Mouse (Mus musculus): ENCODE measurements around the gene Wrnip1. TPM values are rescaled to one million over a fixed set of nuclear protein-coding genes. Genes with fewer than 3 reads are reported as not detected.

Wrnip1 gene
- polyA plus RNA-seq (2016; fragmentation: Nextera tagmentation; extraction: Ambion mirVana), result 14.0 and 15.6 TPM in 2 replicates

DNA sequence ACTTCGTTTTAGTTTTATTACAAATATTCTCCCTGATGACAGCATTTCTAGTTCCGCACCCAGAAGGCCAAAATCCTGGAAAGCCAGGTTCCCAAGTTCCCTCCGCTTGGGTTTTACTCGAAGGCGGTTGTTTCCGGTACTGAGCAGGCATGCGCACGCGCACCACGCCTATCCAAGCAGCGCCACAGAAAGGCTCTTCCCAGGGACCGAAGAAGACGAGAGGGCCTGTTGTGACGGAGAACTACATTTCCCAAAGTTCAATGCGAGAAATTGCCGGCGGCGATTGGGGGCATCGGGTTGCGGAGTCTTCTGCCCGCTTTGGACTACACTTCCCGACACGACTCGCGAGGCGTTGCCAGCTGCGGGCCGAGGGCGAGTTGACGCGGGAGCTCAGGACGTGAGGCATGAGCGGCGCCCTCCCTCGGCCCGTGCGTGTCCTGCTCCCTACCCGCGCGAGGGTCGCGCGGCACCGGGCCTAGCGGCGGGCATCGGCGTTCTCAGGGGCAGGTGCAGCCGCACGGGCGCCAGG is at the start of gene Wrnip1:
Gene Wrnip1 (plus strand): TSS at position 346 of the 529 bp plus-strand sequence.
- Histone ChIP-seq H3K27me3 (replicated peaks; ENCODE audit: low read depth, poor library complexity, severe bottlenecking) (no peaks in the 10 kb centered on the region), H3K36me3 (replicated peaks) (peaks cover 13% of the 10 kb centered on the region), H3K4me1 (peaks cover 31% of the 10 kb centered on the region), H3K27ac (replicated peaks) (peak within 1 kb of the TSS; percentile 87), H3K9me3 (no peaks in the 10 kb centered on the region), H3K4me3 (peak within 1 kb of the TSS; percentile 85)
- DNase-seq (ENCODE audit: low spot score), result peak; percentile 98
- WGBS, result under 1% methylated on average over 51 of the region's 51 CpGs

DNA sequence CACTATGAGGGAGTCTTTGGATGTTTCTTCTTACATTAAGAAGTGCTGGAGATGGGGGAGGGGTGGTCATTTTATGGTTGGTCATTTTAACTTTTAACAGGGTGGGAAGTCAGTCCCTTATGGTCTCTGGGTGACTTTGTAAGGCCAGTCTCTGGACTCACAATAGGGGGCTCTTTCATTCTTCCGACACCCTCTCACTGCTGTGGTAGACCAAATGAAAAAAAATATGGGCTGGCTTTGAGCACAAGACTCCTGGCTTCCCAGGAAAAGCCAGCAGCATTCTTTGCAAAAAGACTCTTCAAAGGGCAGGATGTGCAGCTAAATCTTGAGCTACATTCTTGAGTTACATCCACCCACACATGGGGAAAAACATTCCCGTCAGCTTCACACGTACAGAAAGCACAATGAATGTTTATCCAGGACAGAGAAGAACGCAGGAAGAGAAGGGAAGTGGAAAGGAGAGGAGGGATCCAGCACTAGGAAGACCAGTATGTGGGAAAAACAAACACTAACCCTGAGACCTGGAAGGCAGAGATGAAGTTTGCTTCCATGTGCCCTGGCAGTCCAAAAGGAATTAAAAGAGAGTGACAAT is 49.7 kb upstream of the Wrnip1 start:
- H3K4me3 ChIP-seq, result no peak overlapping the region
- H3K4me1 ChIP-seq, result peaks cover 6% of the 10 kb centered on the region; the same call in 1 of the 2 replicates
- H3K27ac ChIP-seq (replicated peaks), result no peak overlapping the region
- no peaks in the 10 kb centered on the region for H3K36me3 ChIP-seq (replicated peaks)
- H3K27me3 ChIP-seq (replicated peaks; ENCODE audit: low read depth, poor library complexity, severe bottlenecking), result no peaks in the 10 kb centered on the region
- no peaks in the 10 kb centered on the region for H3K9me3 ChIP-seq
- 34% methylated on average over 4 of the region's 4 CpGs for WGBS
- DNase-seq (ENCODE audit: low spot score), result no peak

DNA sequence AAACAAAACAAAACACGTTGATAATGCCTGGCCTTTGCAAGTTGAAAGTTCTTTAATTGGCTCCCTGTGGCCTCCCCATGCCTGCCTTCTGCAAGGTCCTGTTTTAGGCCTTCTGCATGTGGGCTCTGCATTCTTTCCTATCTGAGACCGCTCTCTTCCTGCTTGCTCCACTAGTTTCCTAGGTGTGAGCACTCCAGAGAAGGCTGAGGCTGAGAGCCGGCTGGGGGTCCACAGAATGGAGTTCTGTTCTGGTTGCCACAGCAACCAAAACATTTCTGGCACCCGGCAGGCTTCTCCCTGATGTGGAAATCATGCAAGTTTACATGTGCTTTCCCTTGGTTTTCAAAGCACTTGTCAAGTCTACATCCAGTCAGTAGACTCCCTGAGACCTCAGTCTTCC is 42.8 kb upstream of the Wrnip1 start:
- H3K27me3 ChIP-seq (replicated peaks; ENCODE audit: low read depth, poor library complexity, severe bottlenecking), result no peaks in the 10 kb centered on the region
- no peak overlapping the region for H3K4me3 ChIP-seq
- H3K4me1 ChIP-seq, result no peaks in the 10 kb centered on the region
- H3K9me3 ChIP-seq, result no peaks in the 10 kb centered on the region
- DNase-seq (ENCODE audit: low spot score), result no peak
- no peaks in the 10 kb centered on the region for H3K36me3 ChIP-seq (replicated peaks)
- no peak overlapping the region for H3K27ac ChIP-seq (replicated peaks)
- 23% methylated on average over 4 of the region's 4 CpGs for WGBS

DNA sequence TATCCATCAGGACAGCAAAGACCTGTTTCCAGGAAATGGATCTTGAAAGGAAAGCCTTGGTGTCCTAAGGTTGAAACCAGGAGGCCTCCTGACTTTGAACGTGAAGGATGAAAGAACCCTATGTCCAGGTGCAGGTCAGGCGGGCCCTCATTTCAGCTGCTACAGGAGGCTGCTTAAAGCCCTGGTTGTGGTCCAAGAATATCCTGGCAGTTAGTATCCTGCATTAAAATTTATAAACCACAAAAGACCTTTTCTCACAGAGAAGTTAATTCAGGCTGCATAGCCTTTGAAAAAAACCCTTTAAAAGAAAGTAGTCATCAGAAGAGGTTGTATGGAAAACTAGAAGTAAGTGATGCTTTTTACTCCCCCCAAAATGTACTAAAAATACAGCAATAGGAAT is 41.0 kb upstream of the Wrnip1 start:
- no peak overlapping the region for H3K4me3 ChIP-seq
- 88% methylated on average over 2 of the region's 2 CpGs for WGBS

DNA sequence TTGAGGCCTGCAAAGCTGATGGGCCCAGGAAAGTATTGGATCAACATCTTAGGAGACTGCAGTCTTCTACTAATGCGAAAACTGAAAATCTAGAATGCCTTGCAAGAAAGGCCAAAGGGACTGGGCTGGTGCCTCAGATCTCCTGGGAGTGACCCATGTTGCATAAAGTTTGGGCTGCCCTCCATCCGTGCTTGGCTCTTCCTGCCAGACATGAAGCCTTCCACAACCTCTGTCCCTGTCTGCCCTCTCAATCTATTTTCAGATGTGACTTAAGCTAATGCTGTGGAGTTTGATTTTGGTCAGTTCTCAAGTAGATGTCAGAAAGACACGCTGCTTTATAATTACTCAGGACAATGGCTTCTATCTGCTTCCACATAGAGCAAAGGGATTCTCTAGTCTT is 38.7 kb upstream of the Wrnip1 start:
- H3K9me3 ChIP-seq, result no peaks in the 10 kb centered on the region

More for the DNA sequence above, 41.0 kb upstream of the Wrnip1 start:
- DNase-seq (ENCODE audit: low spot score), result no peak
- H3K4me1 ChIP-seq, result no peaks in the 10 kb centered on the region
- H3K27ac ChIP-seq (replicated peaks), result no peak overlapping the region
- no peaks in the 10 kb centered on the region for H3K9me3 ChIP-seq
- no peaks in the 10 kb centered on the region for H3K36me3 ChIP-seq (replicated peaks)
- H3K27me3 ChIP-seq (replicated peaks; ENCODE audit: low read depth, poor library complexity, severe bottlenecking), result no peaks in the 10 kb centered on the region

DNA sequence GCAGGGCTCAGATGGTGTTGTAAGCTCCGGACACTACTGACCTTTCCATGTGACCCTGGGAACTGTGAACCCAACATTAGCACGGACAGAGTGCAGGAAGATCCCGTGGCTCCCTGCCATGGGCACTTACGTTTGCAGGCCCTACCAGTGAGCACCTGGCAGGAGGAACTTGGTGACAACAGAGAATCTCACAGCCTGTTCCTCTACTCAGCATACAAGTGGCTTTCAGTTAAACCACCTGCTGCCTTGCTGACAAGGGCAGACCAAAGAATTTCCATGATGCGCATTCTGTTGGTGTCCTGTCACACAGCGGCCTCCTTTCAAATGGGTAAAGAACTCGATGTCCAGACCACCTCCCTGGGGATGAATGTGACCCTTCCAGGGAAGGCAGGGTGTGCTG is 37.4 kb upstream of the Wrnip1 start:
- Histone ChIP-seq H3K9me3 (no peaks in the 10 kb centered on the region), H3K27ac (replicated peaks) (no peak overlapping the region), H3K36me3 (replicated peaks) (no peaks in the 10 kb centered on the region), H3K27me3 (replicated peaks; ENCODE audit: low read depth, poor library complexity, severe bottlenecking) (no peaks in the 10 kb centered on the region), H3K4me1 (no peaks in the 10 kb centered on the region), H3K4me3 (no peak overlapping the region)
- DNase-seq (ENCODE audit: low spot score), result no peak
- 32% methylated on average over 7 of the region's 7 CpGs for WGBS

More for the DNA sequence above, 38.7 kb upstream of the Wrnip1 start:
- 79% methylated on average over 3 of the region's 3 CpGs for WGBS
- H3K27me3 ChIP-seq (replicated peaks; ENCODE audit: low read depth, poor library complexity, severe bottlenecking), result no peaks in the 10 kb centered on the region
- no peaks in the 10 kb centered on the region for H3K36me3 ChIP-seq (replicated peaks)
- no peak overlapping the region for H3K27ac ChIP-seq (replicated peaks)
- no peaks in the 10 kb centered on the region for H3K4me1 ChIP-seq
- DNase-seq (ENCODE audit: low spot score), result no peak
- H3K4me3 ChIP-seq, result no peak overlapping the region

DNA sequence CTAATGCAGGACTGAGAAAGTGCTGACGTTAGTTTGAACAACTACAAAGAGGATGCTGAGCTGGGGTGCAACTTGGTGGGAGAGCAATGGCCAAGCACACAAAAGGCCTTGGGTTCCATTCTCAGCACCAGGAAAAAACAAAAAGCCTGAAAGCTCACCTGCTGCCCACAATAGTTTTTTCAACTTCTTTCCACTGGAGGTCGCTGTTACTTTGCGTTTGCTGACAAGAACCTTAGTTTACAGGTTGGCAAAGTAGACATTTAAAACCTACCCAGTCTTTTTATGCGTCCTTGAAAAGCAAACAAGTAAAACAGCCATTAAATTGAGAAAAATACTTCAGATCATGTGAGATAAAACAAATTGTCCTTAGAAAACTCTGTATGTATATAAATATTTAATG is 33.7 kb upstream of the Wrnip1 start:
- no peak overlapping the region for H3K27ac ChIP-seq (replicated peaks)
- WGBS, result 11% methylated on average over 4 of the region's 4 CpGs
- no peaks in the 10 kb centered on the region for H3K27me3 ChIP-seq (replicated peaks; ENCODE audit: low read depth, poor library complexity, severe bottlenecking)
- no peaks in the 10 kb centered on the region for H3K9me3 ChIP-seq
- H3K36me3 ChIP-seq (replicated peaks), result no peaks in the 10 kb centered on the region
- peak; percentile 20 for DNase-seq (ENCODE audit: low spot score)
- H3K4me3 ChIP-seq, result no peak overlapping the region
- H3K4me1 ChIP-seq, result no peaks in the 10 kb centered on the region

DNA sequence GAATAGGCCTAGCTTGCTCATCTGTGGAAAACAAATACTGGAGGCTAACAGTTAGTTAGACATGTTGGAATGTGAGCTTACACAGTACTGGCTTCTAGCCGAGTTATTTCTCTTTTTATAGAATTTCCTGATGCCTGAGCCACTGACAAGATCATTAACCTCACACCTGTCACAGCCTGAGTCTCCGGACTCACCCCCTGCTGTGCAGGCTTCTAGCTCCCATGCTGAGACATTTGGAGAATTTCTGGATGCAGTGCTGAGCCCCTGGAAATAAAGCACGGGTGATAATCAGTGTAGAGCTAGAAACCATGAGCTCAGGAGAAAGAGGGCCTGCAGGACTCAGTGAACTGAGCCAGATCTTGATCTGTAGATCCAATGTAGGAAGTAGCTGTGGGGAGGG is 31.9 kb upstream of the Wrnip1 start:
- Histone ChIP-seq H3K4me1 (no peaks in the 10 kb centered on the region), H3K4me3 (no peak overlapping the region), H3K36me3 (replicated peaks) (no peaks in the 10 kb centered on the region), H3K27ac (replicated peaks) (no peak overlapping the region), H3K9me3 (no peaks in the 10 kb centered on the region), H3K27me3 (replicated peaks; ENCODE audit: low read depth, poor library complexity, severe bottlenecking) (no peaks in the 10 kb centered on the region)
- 30% methylated on average over 3 of the region's 3 CpGs for WGBS
- DNase-seq (ENCODE audit: low spot score), result no peak

DNA sequence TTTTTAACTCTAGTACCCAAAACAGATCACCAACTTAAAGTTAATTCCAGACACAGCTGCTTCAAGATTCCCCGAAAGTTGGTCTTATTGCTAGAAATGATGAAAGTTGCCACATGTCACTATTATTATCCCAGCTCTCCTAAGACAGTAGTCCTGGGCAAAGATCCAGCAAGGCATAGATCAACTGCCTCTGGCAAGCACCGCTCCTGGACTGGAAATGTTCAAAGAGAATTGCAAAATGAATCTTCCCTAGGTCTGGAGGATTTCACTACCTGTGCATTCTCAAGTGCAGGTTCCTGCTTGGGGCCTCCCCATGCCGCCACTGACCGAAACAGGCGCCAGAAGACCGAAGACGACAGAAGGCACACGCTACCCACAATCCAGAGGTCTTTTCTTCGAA is 25.9 kb upstream of the Wrnip1 start:
- H3K27ac ChIP-seq (replicated peaks), result no peak overlapping the region
- H3K27me3 ChIP-seq (replicated peaks; ENCODE audit: low read depth, poor library complexity, severe bottlenecking), result no peaks in the 10 kb centered on the region
- H3K4me1 ChIP-seq, result no peaks in the 10 kb centered on the region
- WGBS, result 94% methylated on average over 9 of the region's 9 CpGs
- H3K4me3 ChIP-seq, result no peak overlapping the region
- no peak for DNase-seq (ENCODE audit: low spot score)
- no peaks in the 10 kb centered on the region for H3K36me3 ChIP-seq (replicated peaks)
- no peaks in the 10 kb centered on the region for H3K9me3 ChIP-seq

DNA sequence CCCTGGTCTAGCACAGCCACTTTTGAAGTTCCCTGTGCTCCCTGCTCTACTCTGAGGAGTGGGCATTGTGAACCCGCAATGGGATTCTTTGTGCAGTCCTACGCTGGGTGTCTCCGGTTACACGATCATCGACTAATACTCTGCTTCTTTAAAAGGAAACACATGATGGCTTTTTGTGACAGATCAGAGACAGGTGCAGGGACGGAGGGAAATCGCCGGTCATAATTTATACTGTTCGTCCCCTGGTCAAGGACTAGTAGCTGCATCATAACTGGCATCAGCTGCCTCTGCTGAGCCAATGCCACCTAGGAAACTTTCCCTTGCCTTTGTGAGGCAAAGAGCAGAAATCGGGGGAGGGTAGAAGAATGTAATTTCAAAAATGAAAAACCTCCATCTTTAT is 25.5 kb upstream of the Wrnip1 start:
- H3K9me3 ChIP-seq, result no peaks in the 10 kb centered on the region
- 79% methylated on average over 10 of the region's 10 CpGs for WGBS
- no peaks in the 10 kb centered on the region for H3K36me3 ChIP-seq (replicated peaks)
- no peak overlapping the region for H3K4me3 ChIP-seq
- H3K27me3 ChIP-seq (replicated peaks; ENCODE audit: low read depth, poor library complexity, severe bottlenecking), result no peaks in the 10 kb centered on the region
- H3K27ac ChIP-seq (replicated peaks), result no peak overlapping the region
- no peak for DNase-seq (ENCODE audit: low spot score)
- no peaks in the 10 kb centered on the region for H3K4me1 ChIP-seq

DNA sequence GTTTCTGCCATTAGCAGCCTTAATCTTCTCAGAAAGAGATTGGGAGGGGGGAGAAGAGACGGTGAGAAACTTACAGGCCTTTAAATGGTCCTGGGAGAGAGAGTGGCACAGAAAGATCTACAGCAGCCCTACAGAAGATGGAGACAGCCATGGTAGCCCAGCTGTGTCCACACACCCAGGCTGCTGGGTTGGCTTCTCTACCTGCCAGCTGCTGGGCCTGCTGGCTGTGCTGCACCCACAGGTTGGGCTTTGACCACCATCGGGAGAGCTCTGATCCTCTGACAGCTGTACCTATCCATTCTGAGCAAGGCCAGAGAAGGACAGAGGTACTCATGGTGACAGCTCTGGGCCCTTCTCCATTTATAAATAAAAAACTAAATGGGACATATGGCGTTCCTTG is 23.0 kb upstream of the Wrnip1 start:
- H3K27ac ChIP-seq (replicated peaks), result no peak overlapping the region
- no peaks in the 10 kb centered on the region for H3K9me3 ChIP-seq
- H3K4me3 ChIP-seq, result no peak overlapping the region
- no peak for DNase-seq (ENCODE audit: low spot score)
- no peaks in the 10 kb centered on the region for H3K27me3 ChIP-seq (replicated peaks; ENCODE audit: low read depth, poor library complexity, severe bottlenecking)
- 72% methylated on average over 3 of the region's 3 CpGs for WGBS
- no peaks in the 10 kb centered on the region for H3K4me1 ChIP-seq
- no peaks in the 10 kb centered on the region for H3K36me3 ChIP-seq (replicated peaks)

DNA sequence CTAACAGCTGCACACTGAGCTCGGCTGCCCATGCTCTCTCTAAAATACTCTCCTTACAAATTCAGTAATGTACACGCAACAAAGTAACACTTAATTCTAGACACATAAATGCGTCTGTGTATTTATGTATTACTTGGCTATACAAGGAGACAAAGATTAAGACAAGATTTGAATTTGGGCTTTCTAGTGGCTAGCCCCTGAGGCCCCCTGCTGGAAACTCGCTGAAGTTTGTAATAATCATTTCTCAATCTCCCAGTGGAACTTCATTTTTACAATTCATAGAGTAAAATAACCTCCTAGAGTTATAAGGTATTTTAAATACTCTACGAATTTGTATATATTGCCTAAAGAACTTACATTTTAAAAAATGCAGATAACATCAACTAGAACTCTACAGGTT is 18.8 kb upstream of the Wrnip1 start:
- 66% methylated on average over 5 of the region's 5 CpGs for WGBS
- no peak overlapping the region for H3K4me3 ChIP-seq
- no peak overlapping the region for H3K27ac ChIP-seq (replicated peaks)
- H3K9me3 ChIP-seq, result no peaks in the 10 kb centered on the region
- no peaks in the 10 kb centered on the region for H3K4me1 ChIP-seq
- DNase-seq (ENCODE audit: low spot score), result no peak
- H3K36me3 ChIP-seq (replicated peaks), result no peaks in the 10 kb centered on the region
- no peaks in the 10 kb centered on the region for H3K27me3 ChIP-seq (replicated peaks; ENCODE audit: low read depth, poor library complexity, severe bottlenecking)

DNA sequence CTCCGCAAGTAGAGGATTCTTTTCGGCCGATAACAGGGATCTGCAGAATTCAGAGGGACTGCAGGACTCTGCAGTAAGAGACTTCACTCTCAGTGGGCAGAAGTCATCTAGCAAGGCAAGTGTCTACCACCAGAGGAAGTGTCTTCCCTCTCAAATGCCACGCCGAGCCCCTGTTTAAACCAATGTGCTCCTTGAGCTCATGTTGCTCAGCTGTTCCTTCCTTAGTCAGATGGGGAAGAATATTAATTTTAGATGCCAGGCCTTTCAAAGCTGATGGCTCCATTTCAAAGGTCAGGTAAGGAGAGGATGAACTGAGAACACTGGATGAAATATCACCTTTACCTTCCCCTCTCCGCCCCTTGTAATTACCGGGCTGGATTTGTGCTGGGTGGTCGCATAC is 18.0 kb upstream of the Wrnip1 start, which contains the start of gene Mylk4:
Gene Mylk4 (minus strand): TSS at position 139 of the 400 bp plus-strand sequence.
- Histone ChIP-seq H3K36me3 (replicated peaks) (no peaks in the 10 kb centered on the region), H3K4me1 (no peaks in the 10 kb centered on the region), H3K27me3 (replicated peaks; ENCODE audit: low read depth, poor library complexity, severe bottlenecking) (no peaks in the 10 kb centered on the region), H3K4me3 (no peak within 1 kb of the TSS), H3K27ac (replicated peaks) (no peak within 1 kb of the TSS), H3K9me3 (no peaks in the 10 kb centered on the region)
- DNase-seq (ENCODE audit: low spot score), result no peak
- 82% methylated on average over 8 of the region's 8 CpGs for WGBS
